Mouse (Mus musculus) gonadal fat pad, adult 2 months (tissue): ENCODE results near the gene Ipo9. TPM values are rescaled to one million over a fixed set of nuclear protein-coding genes. Genes with fewer than 3 reads are reported as not detected.

Experiments
- DNase-seq: peaks from one replicate; pipeline ENCODE4 v3.0.0-alpha.2; 2012; ENCODE audit warnings: low read depth
- polyA plus RNA-seq: library from polyadenylated mRNA; depleted of rRNA; stranded (reverse); fragments of >200 nt; gene quantifications from 2 replicates; pipeline ENCODE4 v1.2.3, GENCODE M21; 2012; rRNA removed

Ipo9 gene
- polyA plus RNA-seq: 89.2 and 130 TPM in 2 replicates

DNA sequence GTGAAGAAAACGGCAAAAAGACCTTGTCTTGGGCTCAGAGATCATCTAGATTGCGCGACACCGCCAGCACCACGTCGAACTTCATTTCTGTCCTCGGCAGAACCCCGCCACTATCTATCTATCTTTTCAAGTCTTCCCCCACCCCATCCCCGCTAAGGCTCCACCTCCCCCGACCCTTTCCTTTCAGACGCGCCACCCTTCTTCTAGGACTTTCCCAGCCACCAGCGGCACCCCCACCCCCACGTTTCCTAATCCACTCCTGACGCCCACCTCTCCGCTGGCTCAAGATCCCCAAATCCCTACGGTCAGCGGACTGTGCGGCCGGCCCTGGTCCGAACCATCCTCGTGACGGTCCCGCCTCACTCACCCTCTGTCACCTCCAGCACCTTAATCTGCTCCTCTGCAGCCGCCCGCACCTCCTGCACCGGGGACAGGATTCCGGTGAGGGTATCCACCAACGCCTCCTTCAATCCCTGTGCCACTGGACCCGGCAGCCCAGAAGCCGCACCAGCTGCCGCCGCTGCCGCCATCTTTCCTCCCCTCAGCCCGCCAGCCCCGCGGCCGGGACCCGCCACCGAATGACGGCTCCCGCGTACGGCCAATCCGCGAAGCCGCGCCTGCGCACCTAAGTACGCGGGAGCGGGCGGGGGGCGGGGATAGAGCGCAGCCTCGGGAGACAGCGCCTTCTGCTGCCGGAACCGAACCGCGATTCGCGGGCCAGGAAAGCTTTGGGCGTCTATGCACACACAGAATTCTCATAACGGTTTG lies at the start of gene Ipo9:
Gene Ipo9 (minus strand): TSS at position 599 of the 768 bp plus-strand sequence.
- DNase-seq: no peak

DNA sequence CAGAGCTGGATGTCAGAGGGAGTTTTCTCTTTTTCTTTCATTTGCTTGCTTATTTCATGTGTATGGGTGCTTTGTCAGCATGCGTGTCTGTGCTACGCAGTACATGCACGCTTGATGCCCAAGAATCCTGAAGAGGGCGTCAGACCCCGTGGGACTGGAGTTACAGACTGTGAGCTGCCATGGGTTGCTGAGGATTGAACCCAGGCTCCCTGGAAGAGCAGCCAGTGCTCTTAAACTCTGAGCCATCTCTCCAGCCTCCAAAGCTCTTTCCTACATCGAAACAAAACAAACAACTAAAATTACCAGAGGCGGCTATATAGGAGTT lies 45.2 kb upstream of the Ipo9 start:
- no peak for DNase-seq

DNA sequence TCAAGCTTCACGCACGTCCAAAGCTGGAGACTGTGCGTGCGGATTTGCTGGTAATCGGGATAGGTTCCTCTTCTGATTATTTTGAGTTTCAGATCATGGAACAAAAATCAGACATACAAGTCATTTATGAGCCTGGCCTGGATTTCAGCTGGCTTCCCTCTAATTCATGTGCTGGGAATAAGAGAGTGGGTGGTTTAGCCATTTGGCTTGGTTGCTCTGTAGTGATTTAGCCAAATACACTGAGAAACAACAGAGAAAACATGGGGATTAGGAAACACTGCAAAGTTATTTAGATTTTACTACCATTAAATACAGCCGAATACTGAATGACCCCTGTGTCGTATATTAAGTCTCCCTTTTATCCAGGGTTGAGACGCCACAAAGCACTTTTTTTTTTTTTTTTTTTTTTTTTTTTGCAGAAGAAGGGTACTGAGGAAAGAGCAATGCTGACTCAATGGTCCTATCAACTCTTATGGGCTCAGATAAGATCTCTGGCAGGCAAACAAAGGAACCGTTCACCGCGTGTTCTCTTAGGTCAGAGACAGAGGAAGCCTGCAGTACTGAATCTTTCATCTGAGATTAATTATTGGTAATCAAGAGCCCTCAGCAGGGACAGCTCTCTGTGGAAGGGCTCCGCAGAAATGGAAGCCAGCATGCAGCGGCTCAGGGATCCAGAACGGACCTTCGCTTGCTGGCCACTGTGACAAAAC lies 44.7 kb upstream of the Ipo9 start:
- DNase-seq: no peak

DNA sequence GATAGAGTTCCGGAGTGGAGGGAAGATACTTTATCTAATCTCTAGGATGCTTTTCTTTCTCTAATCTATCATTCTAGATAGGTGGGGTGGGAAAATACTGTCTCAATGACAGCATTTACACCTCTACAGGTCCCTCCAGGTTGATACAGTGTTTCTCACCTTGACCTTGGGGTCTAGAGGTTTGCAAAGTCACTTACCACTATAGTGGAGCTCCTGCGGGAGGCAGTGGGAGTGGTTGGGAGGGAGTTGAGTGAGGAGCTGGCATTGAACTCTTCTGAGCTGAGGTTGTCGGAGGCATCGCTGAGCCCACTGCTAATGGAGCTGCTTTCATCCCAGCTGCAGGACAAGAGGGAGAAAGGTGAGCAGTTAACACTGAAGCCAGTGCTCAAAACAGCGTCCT lies 42.2 kb upstream of the Ipo9 start:
- DNase-seq: no peak

DNA sequence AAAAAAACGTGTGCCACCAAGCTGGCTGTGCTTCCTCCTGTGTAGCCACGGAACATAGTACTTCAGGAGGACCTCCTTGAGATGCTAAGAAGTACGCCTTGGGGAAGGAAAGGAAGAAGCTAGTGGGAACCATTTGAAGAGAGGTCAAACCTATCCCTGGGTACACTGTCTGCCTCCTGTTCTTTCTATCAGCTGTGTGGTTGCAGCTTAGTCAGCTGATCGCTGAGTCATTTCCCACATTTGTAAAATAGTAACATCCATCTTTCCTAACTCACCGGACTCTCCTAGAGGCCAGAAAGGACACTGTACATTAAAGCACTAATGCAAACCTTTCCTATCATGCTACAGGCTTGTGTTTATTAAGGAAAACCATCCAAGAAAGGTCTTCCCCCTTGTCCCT lies 41.4 kb upstream of the Ipo9 start:
- DNase-seq: no peak

DNA sequence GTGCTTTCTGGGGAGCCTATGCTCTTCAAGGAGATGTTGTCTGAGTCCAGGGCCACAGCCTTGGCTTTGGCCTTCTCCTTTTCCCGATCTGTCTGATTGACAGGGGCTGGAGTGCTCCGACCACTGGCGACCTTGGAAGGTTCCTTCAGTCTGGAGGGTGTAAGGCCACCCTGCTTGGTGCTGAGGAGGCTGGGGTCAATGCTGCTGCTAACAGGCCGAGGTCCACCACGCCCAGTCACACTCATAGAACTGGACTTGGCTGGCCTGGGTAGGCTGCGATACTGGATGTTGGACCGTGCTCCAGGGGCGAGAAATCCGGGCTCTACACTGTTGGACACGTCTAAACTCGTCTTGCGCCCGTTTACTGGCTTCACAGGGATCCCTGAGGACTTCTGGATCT lies 40.2 kb upstream of the Ipo9 start:
- DNase-seq: no peak

DNA sequence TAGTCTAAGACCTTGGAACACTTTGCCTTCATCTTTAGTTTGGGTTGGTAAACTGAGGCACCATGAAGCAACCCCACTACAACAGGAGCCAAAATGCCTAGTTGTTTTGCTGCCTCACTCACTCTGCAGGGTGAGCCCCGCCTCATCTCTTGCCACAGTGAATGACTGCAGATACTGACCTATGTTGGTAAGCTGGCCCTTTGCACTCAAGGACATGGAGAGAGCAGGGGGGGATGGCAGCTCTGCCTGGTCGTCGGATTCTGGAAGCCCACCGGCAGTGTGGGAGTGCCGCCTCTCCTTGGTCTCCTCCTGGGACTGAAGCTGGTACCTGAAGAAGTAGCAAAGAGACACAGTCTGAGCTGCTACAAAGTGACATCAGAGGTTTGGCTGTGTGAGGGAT lies 37.2 kb upstream of the Ipo9 start:
- DNase-seq: no peak

DNA sequence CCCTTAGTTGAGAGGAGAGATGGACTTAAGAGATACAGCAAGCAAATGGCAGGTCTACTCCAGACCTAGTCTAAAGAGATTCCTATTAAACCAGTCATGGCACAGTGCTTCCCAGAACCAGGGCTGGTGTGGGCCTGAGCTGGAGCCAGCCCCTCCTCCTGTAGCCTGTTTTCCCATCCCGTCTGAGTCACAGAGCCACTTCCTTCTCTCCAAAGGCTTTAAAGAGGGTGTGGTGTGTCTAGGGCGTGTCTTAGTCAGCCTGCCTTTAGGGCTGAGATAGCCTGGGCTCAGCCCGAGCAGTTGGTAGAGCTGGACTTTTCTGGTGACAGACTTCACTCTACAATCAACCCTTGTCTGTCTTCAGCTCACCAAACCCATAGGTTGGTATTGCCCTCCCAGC lies 36.6 kb upstream of the Ipo9 start:
- DNase-seq: no peak

DNA sequence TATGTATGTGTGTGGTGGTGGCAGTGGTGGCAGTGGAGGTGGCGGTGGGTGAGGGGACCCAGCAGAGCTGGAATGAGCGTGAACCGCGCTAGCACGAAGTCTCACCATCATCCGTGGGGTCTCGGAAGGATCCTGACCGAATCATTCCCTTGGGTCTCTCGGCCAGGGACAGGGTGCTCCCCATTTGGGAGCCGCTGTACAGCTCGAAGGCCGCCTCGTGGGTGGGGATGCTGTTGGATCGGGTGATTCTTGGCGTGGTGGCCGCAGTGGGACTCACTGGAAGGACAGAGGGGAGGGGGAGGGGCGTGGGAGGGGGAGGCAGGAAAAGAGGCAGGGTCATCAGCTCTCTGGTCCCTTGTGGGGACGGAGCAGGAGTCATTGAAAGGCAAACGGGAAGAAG lies 35.4 kb upstream of the Ipo9 start:
- no peak for DNase-seq

DNA sequence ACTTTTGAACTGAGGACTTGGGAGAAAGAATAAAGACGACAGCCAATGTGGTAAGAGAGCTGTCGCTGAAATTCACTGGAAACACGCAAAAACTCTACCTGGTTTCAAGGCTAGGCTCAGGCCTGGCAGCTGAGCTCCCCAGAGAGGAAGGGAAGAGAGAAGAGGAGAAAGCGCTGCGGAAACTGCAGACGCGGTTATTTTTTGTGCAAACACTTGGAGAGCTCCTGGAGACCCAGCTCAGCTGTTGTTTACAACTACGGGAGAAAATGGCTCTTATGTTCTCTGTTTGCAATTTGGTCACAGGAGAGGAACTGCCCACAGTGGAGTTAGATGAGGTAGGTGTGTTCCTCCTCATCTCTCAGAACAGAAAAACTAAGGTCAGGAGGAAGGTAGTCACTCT lies 32.4 kb upstream of the Ipo9 start:
- no peak for DNase-seq

DNA sequence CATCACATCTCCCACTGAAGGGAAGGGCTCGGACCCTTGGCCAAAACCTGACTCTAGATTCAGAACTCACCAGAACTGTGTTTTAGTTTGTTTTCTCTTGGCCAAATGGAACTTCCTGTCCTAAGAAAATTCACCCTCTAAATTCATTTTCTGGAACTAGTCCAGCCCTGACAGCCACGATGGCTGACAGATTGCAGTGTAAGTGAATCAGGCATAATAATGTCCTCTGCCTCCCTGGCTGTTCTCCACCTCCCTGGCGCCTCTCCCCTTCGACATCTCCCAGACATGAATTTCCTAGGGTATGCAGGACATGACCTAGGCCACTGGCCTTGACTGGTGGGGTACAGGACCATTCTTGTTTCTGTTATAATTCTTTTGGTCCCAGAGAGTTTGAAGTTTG lies 32.0 kb upstream of the Ipo9 start:
- no peak for DNase-seq

DNA sequence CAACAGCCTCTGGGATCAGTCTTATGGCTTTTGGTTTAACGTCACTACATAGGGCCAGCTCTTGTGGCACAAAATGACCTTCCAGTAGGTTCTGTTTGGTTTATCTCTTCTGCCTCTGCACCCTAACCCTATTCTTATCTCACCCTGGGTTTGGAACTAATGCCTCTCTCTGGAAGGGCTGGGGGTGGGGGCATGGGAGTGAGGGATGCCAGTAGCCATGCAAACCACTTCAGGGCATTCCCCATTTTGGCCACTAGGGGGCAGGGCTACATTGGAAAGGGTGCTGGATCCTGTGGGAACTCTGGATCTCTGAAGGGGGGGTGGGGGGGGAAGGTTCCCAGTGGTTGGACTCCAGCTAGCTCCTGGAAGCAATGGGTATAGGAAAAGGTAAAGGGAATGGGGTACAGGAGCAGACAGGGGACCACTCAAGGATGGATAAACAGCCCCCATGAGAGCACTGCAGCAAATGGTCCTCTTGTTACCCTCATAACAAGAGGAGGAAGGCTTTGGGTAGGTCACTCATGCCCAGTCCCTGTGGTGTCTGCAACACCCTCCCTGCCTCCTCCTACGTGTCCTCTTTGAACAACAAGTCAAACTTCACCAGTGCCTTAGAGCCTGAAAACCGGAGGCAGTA lies 30.9 kb upstream of the Ipo9 start:
- DNase-seq: no peak

DNA sequence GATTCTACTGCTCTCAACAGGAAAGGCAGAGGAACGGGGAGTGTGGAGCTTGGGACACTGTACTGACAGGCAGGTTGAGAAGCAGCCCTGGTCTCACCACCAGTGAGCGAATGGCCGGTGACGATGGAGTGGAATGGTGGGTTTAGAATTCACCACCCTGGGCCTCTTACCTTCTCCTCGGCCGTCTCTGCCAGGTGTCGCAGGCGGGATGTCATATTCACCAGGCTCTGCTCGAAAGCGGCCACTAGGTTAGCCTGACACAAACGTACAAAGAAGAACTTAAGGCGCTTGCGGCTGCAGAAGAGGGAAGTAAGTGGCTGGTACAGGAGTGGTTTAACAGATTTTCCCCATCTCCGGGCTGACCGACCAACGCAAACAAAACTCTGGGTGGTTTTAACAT lies 30.2 kb upstream of the Ipo9 start:
- DNase-seq: no peak

DNA sequence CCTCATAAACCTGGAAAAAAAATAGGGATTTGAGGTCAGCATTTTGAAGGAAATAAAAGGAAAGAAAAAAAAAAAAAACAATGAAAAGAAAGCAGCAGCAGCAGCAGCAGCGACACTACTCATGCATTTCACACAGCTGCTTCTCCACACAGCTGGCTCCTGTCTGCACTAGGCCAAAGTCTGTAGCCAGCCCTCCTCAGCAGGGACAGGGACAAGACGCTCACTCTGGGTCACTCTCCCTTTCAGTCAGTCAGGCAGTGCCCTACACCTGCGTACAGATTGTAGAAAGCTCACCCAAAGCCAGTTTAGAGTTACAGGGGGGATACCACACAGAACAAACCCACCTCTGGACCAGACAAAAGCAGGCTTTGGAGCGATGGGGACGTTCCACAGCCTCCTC lies 27.6 kb upstream of the Ipo9 start:
- no peak for DNase-seq

DNA sequence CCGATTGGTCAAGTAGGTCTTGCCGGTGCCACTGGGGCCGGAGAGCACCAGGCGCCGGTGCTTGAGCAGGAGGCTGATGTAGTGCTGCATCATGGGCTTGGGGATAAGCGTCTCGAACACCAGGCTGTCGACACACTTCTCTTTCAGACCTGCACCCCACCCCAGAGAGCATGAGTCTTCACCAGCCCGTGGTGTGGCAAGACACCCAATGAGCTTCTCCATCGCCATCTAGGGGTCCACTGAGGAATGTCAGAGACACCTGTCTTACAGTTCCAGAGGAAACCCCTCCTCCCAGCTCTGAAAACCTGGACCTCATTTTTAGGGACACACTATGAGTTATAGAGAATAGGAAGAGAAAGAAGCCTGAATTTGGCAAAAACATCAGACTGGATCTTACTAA lies 22.0 kb upstream of the Ipo9 start:
- DNase-seq: no peak

DNA sequence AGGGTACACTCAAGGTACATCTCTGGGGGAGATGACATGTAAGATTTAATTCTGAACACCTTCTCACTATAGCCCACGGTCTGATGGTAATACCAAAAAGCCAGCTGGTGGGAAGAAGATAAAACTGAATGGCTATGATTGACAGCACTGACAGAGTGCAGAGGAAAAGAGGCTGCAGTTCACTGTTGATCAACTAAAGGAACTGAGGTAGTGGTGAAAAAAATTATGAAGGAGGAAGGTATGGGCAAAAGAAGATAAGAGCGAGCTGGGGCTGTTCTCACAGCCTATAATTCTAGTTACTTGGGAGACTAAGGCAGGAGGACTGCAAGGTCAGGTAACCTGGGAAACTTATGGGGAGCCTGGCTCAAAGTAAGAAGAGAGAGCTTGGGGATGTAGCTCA lies 21.1 kb upstream of the Ipo9 start:
- no peak for DNase-seq

DNA sequence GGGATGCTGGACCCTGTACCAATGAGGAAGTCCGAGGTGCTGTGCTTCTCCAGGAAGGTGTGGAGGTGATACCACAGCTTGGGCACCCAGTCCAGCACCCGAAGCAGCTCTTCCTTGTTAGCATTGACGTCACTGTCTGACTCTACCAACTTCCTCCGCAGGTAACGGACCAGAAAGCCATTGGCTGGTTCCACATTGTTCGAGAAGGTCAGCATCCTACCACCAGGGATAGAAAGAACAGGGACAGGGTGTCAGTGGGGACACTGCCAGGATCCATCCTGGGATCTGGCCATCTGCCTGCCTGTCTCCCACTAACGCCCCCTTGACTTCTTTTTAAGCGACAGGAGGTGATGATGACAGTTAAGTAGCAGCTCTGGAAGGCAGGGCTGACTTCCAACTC lies 19.6 kb upstream of the Ipo9 start:
- DNase-seq: no peak

DNA sequence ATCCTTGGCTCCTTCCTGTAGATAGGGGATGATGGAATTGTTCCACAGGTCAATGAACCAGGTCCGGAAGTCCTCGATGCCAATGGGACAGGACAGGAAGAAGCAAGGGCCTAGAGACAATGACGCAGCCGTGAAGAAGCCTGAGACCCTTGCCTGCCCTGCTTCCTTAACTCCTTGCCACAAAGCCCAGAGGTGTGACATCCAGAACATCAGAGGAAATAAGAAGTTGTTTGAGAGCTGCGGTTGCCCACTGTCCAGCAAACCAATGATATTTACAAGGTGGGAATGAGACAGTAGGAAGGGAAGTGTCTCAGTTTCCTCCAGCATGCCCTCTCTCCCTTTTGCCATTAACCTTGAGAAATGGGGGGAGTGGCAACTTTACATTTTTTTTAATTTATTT lies 18.6 kb upstream of the Ipo9 start:
- DNase-seq: no peak

DNA sequence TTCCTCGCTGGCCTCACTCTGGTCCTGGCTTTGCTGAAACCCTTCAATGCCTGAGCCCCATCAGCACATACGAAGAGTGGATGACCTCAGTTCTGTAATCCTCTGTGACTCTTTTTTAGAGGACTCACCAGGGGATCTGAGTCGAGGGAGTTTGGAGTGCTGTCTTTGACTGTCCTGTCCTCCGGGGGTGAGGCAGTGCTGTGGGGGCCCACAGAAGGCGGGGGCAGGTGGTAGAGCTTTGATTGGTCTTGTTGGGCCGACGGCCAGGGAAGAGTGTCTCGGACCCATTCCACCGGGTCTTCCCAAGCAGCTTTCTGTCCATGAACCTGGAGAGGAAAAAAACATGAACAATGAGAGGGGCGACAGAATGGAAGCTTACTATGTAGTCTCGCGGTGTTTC lies 13.2 kb upstream of the Ipo9 start:
- no peak for DNase-seq

DNA sequence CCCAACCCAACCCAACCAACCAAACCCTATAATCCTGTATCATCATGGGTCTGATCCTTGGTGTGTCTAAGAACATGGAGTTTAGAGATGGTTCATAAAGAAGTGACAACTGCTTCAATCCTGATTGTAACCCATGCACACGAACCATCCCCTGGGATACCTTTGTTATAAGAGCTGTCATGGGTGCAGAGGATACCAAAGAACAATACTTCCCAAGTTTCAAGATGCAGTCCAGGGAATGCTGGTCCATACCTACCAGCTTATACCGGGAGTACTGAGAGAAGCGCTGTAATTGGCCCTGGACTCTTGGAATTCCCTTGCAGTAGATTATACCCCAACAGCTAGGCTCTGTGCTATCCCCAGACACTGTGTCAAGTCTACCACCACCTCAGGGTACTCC lies 11.6 kb upstream of the Ipo9 start:
- DNase-seq: no peak

DNA sequence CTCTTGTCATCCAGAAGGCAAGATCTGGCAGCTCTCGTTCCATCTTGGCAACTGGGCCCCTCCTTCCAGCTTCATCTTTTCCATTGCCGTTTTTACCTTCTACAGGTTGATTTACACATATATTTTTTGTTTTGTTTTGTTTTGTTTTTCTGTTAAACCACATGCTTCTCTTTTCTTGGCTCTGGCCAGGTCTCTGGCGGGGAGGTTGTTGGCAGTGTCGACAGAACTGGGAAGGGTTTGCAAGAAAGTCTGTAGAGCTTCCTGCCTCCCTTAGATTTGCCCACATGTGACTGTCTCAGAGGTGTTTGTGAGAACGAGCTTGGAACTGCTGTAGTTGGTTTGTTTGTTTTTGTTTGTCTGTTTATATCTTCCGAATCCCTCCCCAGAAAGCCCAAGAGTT lies 10.7 kb upstream of the Ipo9 start:
- DNase-seq: no peak

DNA sequence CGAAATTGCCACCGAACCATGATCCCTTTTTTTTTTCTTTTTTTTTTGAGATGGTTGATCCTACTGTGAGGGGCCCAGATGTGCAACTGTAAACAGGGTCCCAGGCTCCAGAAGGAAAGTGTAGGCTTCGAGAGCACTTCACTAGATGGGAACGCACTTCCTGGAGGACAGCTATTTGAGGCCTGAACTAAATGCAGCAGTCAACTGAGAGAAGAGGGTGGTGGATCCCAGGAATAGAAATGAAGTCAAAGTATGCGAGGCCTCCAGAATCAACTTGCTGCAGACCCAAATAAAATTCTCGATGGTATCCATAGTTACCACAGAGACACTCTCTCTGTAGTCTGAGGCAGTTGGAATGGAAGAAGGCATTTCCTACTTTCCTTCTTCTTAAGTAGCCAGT lies 8.5 kb upstream of the Ipo9 start:
- no peak for DNase-seq

DNA sequence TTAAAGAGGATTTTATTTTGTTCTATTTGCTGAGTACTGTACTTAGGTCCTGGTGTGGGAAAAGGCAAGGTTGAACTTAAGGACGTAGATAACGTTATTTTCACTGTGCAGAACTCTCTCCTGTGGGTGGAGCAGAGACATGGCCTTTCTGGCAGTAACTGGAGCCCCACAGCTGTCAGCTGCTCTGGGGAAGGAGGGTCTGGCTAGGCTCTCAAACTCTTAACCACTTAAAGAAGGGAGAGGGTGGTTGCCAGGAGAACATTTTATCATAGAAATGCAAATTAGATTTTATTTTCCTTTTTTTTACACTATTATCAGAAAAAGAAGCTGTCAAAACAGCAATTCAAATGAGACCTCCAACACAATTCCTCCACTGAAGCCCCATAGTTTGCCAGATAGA lies 5.5 kb upstream of the Ipo9 start:
- no peak for DNase-seq

DNA sequence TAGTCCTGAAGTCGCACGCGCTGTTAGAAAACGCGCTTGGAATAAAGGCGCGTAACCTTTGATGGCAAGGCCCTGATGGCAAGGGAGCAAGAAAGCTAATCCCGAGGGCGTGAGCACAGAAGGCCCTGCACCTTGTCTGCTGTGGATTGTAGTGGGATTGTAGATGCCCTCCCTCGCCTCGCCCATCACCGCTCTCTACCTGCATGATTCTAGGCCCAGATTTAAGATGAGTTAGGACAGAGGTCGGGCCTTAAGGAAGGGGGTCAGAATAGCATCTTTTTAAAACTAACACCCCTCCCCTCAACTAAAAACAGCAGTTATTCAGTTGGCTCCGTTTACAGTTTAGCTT lies 344 bp upstream of the Ipo9 start:
- DNase-seq: no peak
